In the genomic region with DNA sequence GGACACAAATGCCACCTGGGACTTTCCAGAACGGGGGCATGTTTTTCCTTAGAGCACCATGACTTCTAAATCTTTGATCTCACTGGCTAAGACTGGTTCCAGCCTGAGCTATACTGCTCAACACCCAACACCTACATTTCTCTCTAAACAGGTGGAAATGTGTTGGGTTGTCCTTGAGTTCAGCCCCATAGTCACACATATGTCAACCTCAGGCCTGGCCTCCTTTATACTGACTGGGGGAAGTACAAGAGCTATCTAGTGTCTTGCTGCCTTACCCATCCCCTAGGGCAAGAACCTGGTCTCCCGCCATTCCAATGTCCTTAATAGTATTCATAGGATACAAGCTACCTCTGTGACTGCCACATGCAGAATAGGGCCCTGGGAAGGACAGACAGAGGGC, we compare ENCODE assay signal across 30 mouse cellular contexts.
"Had no signal": no experiment of that assay in that cellular context is flagged by ENCODE, and none has a peak within 500 bp of the region (broad histone marks: within the 10 kb centered on the region; RNA-seq: fewer than 3 reads in every experiment).

No protein-coding gene starts in this region.

- H3K4me3 ChIP-seq: heart, embryonic 10.5 days; heart, embryonic 12.5 days; heart, embryonic 13.5 days; heart, embryonic 15.5 days; hindbrain, embryonic 10.5 days; hindbrain, embryonic 12.5 days; hindbrain, embryonic 13.5 days; hindbrain, embryonic 15.5 days; intestine, embryonic 15.5 days; kidney, embryonic 15.5 days; layer of hippocampus, adult 2 months; left cerebral cortex, adult 2 months had no signal

- DNase-seq: heart, postnatal 10 days; heart, postnatal 14 days; heart, postnatal 36 days; kidney, adult 11 months; kidney, adult 18-20 months; kidney, adult 2 months; kidney, adult 8-10 months; kidney, adult 9 months; kidney, postnatal 10 days; kidney, postnatal 14 days; kidney, postnatal 25 days; kidney, postnatal 36 days; kidney, postnatal 4 days; layer of hippocampus, adult 9-11 months; layer of hippocampus, postnatal 36 days had no signal

- H3K9me3 ChIP-seq: heart, embryonic 10.5 days; heart, embryonic 12.5 days; heart, embryonic 13.5 days; heart, embryonic 15.5 days; hindbrain, embryonic 10.5 days; hindbrain, embryonic 12.5 days; hindbrain, embryonic 13.5 days; hindbrain, embryonic 15.5 days; intestine, embryonic 15.5 days; kidney, embryonic 15.5 days had no signal

- H3K4me1 ChIP-seq: intestine, embryonic 15.5 days had no signal

- H3K27me3 ChIP-seq: heart, embryonic 12.5 days; heart, embryonic 13.5 days; heart, embryonic 15.5 days; hindbrain, embryonic 12.5 days; hindbrain, embryonic 13.5 days; hindbrain, embryonic 15.5 days; intestine, embryonic 15.5 days; kidney, embryonic 15.5 days had no signal

- H3K36me3 ChIP-seq: heart, embryonic 10.5 days; heart, embryonic 12.5 days; heart, embryonic 13.5 days; heart, embryonic 15.5 days; hindbrain, embryonic 10.5 days; hindbrain, embryonic 12.5 days; hindbrain, embryonic 13.5 days; hindbrain, embryonic 15.5 days; intestine, embryonic 15.5 days; kidney, embryonic 15.5 days had no signal

- H3K27ac ChIP-seq: heart, embryonic 10.5 days; heart, embryonic 13.5 days; heart, embryonic 15.5 days; hindbrain, embryonic 10.5 days; hindbrain, embryonic 12.5 days; hindbrain, embryonic 13.5 days; hindbrain, embryonic 14.5 days; hindbrain, embryonic 15.5 days; hindbrain, postnatal 0 days; intestine, embryonic 15.5 days; kidney, embryonic 15.5 days; kidney, postnatal 0 days; layer of hippocampus, adult 2 months; left cerebral cortex, adult 2 months had no signal
